Mouse (Mus musculus) spleen, adult 2 months (tissue): ENCODE measurements at regions not wholly inside any gene's neighbourhood (a gene's known extent, or its start where the extent isn't known, plus 50 kb on each side); places are given as distances from the start of the nearest gene placed in this dataset.

Experiments used
- CTCF ChIP-seq: fragments of 200-500 bp; IDR thresholded peaks from 2 replicates; pipeline ENCODE4 v1.5.1; 2011; ENCODE audit warnings: mild to moderate bottlenecking, inconsistent platforms; ENCODE audit not compliant: insufficient read depth, insufficient read length, insufficient replicate concordance; ENCODE audit errors: extremely low read depth
- POLR2A ChIP-seq: fragments of 200-500 bp; IDR thresholded peaks from 2 replicates; pipeline ENCODE4 v1.6.1; 2011; ENCODE audit warnings: low read depth, low read length, inconsistent platforms

DNA sequence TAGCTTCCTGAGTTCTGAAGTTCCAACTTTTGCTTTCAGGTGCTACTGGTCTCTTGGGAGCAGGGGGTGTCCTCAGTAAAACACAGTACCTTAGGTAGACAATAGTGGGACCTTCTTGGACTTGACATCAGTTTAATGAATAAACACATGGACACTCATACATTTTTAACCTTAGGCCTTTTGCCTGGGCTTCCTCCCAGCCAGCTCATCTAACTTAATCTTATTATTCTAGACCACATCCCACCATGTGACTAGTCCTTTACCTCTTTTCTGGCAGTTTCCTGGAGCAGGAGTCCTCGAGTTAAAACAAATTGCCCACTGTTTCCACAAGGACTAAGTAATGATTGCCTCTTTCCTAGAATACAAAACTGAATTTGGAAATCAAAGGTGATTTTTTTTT, 117.9 kb upstream of the Rai14 start:
- TF ChIP-seq CTCF = no peak
- no peak for TF ChIP-seq POLR2A
